Mouse (Mus musculus) skeletal muscle tissue, adult 2 months (tissue): ENCODE results near the gene Tbc1d5.

Experiments used
- DNase-seq: peaks from one replicate; pipeline ENCODE4 v3.0.0-alpha.2; 2012; ENCODE audit warnings: low read depth, low spot score

The Tbc1d5 gene

GRCm38 (mm10) chr17:50879910-50880309 is 299.2 kb downstream of the Tbc1d5 start:
- no peak for DNase-seq

GRCm38 (mm10) chr17:50876451-50876850 is 302.7 kb downstream of the Tbc1d5 start:
- no peak for DNase-seq

GRCm38 (mm10) chr17:50874067-50874466 is 305.1 kb downstream of the Tbc1d5 start:
- DNase-seq: no peak

GRCm38 (mm10) chr17:50872600-50872999 is 306.6 kb downstream of the Tbc1d5 start:
- DNase-seq: no peak

- DNase-seq: no peak
These were observed 311.9 kb downstream of the Tbc1d5 start for GRCm38 (mm10) chr17:50867297-50867696.

- DNase-seq: no peak
These were observed 314.4 kb downstream of the Tbc1d5 start for GRCm38 (mm10) chr17:50864781-50865180.

GRCm38 (mm10) chr17:50853220-50853619 is 325.9 kb downstream of the Tbc1d5 start:
- DNase-seq: no peak

GRCm38 (mm10) chr17:50851382-50851781 is 327.8 kb downstream of the Tbc1d5 start:
- DNase-seq: no peak

GRCm38 (mm10) chr17:50814089-50814488 is 365.1 kb downstream of the Tbc1d5 start:
- DNase-seq: no peak

GRCm38 (mm10) chr17:50813580-50813979 is 365.6 kb downstream of the Tbc1d5 start:
- no peak for DNase-seq

GRCm38 (mm10) chr17:50805631-50806030 is 373.5 kb downstream of the Tbc1d5 start:
- DNase-seq: no peak

- no peak for DNase-seq
These were observed 375.9 kb downstream of the Tbc1d5 start for GRCm38 (mm10) chr17:50803234-50803633.

GRCm38 (mm10) chr17:50802380-50802779 is 376.8 kb downstream of the Tbc1d5 start:
- no peak for DNase-seq

- peak; percentile 67 for DNase-seq
These were observed 383.6 kb downstream of the Tbc1d5 start for GRCm38 (mm10) chr17:50795445-50796095.

GRCm38 (mm10) chr17:50791671-50792070 is 387.5 kb downstream of the Tbc1d5 start:
- no peak for DNase-seq

GRCm38 (mm10) chr17:50788835-50789234 is 390.3 kb downstream of the Tbc1d5 start:
- no peak for DNase-seq

- DNase-seq: no peak
These were observed 403.9 kb downstream of the Tbc1d5 start for GRCm38 (mm10) chr17:50775247-50775646.

- no peak for DNase-seq
These were observed 414.8 kb downstream of the Tbc1d5 start for GRCm38 (mm10) chr17:50764387-50764786.

GRCm38 (mm10) chr17:50763407-50763806 is 415.7 kb downstream of the Tbc1d5 start:
- peak; percentile 32 for DNase-seq

GRCm38 (mm10) chr17:50762231-50762630 is 416.9 kb downstream of the Tbc1d5 start:
- DNase-seq: no peak

GRCm38 (mm10) chr17:50761082-50761481 is 418.1 kb downstream of the Tbc1d5 start:
- DNase-seq: no peak

GRCm38 (mm10) chr17:50753356-50754138 is 425.6 kb downstream of the Tbc1d5 start:
- peak; percentile 78 for DNase-seq

- no peak for DNase-seq
These were observed 426.4 kb downstream of the Tbc1d5 start for GRCm38 (mm10) chr17:50752753-50753152.
